Mouse (Mus musculus): ENCODE data around the gene Wnt3.

Gene Wnt3

DNA sequence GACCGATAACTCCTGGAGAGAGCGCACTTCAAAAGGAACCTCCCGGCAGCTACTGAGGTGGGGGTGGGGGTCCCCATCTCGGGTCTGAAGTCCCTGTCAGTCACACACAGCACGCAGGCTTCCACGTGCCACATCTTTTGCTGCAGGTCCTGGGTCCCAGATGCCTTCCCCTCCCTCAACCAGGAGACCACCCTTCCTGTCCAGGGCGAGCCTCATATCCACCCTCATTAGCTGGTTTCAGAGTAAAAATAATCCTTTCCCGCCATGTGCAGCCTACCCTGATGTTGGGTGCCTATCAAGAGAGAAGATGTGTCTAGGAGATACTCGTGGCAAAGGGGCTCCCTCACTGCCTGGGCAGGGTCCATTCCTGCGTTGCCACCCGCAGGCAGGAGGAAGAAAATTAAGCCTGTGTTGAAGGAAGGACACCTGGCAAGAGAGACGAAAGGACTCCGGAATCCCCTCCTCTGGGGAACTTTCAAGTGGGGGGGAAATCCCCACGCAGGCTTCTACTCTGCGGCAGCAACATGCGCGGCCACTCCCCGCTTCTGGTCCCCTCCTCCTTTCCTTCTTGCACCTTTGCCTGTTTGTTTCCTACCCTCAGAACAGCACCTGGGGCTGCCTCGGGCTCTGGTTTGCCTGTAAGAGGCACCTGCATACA lies 2.7 kb upstream of the Wnt3 start:
- in situ Hi-C loops (cut with MboI, MseI): loop anchor here in 1 of 2 experiments (25.0 kb wide), 1 partner anchor 141 kb away; no protein-coding TSS in a partner anchor

GRCm38 (mm10) chr11:103772505-103773386 lies 1.2 kb upstream of the Wnt3 start:
- in situ Hi-C loops (cut with MboI, MseI): loop anchor here in 1 of 2 experiments (25.0 kb wide), 1 partner anchor 140 kb away; no protein-coding TSS in a partner anchor

DNA sequence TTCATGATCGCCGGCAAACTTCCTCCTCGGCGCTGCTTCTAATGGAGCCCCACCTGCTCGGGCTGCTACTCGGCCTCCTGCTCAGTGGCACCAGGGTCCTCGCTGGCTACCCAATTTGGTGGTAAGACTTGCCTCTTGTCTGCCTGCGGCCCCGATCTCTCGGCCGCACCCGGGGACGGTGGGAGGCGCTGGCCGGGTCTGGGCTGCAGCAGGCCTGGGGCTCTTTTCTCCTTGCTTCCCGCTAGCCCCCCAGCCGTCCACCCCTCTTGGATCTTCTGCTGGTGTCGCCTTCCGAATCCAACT lies 229 bp downstream of the Wnt3 start:
- in situ Hi-C loops (cut with MboI, MseI): loop anchor here in 1 of 2 experiments (25.0 kb wide), 1 partner anchor 138 kb away; no protein-coding TSS in a partner anchor

- in situ Hi-C loops (cut with MboI, MseI): no loop called here
These were observed 6.2 kb downstream of the Wnt3 start for GRCm38 (mm10) chr11:103780152-103780551.

- in situ Hi-C loops (cut with MboI, MseI): no loop called here
These were observed 16.0 kb downstream of the Wnt3 start for GRCm38 (mm10) chr11:103789951-103790350.

DNA sequence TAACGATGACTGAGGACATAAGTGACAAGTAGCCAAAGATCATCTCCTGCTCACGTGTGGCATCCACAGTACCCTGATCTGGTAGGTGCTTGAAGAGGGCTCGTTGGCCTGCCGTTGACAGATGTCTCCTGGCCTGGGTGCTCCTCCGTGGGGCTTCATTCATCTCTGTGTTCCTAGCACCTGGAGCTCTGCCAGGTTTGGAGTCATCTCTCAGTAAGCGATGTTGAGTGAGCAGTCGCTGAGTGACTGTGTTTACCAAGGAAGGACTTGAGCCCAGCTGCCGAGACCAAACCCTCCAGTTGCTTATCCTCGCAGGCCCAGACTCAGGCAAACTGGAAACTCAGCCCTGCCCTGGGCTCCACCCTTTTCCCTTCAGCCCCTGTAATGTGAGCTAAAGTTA lies 27.2 kb downstream of the Wnt3 start:
- in situ Hi-C loops (cut with MboI, MseI): loop anchor here (10.0 to 25.0 kb wide), 2 partner anchors 726 to 1939 kb away; no protein-coding TSS in a partner anchor

- in situ Hi-C loops (cut with MboI, MseI): loop anchor here (10.0 to 25.0 kb wide), 2 partner anchors 729 to 1942 kb away; no protein-coding TSS in a partner anchor
These were observed 30.2 kb downstream of the Wnt3 start for GRCm38 (mm10) chr11:103804126-103804525.

DNA sequence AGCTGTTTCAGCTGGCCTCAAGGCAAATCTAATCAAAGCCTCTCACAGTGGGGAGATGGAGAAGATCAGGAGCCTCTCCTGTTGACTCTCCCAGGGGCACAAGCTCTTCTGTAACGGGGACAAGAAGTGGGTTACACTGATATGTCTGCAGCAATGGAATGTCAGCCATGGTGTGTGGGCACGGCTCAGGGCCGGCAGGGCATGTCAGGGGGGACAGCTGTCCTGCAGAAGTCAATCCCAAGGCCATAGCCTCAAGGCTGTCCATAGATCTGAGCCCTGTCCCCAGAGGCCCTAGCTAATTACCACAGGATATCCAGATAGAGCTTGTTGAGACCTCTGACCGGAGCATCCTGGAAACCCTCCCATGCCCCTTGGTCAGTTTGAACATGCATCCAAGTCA lies 30.9 kb downstream of the Wnt3 start:
- in situ Hi-C loops (cut with MboI, MseI): loop anchor here (10.0 to 25.0 kb wide), 2 partner anchors 730 to 1943 kb away; no protein-coding TSS in a partner anchor

GRCm38 (mm10) chr11:103807966-103808365 lies 34.0 kb downstream of the Wnt3 start:
- in situ Hi-C loops (cut with MboI, MseI): loop anchor here (10.0 to 25.0 kb wide), 2 partner anchors 733 to 1946 kb away; no protein-coding TSS in a partner anchor

DNA sequence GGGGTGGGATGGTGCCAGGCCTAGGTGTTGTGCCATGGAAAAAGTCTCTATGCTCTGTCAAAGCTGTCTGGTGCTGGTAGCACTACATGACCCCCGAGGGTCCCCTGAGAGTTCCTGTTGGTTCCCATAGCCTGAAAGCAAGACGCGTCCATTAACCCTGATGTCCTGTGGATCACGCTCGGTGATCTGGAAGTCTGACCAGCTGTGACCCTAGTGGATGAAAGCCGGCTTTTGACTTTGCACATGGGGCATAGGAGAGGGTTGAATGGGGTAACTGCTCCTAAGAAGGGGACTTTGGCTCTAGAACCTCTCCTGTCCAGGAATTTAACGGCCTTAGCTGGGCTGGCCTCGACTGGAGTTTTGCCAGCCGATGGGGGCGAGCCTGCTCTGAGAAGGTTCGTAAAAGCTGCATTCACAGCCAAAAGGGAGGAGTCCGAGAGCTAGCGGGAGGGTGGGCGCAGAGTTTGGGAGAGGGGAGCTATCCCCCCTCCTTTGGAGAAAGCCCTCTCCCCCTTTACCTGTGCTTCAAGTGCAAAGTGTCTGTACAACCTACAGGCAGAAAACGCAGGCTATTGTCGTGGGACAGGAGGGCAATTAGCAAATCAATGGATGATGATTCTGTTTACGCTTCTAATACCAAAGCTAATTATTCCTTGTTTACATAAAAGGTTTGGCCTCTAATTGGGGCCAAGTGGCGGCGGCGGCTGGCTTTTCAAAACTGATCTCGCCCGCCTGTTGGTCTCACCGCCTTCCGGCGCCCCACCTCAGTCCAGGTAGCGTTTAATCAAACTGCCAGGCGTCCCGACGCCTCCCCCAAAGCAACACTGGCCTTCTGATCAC lies 35.0 kb downstream of the Wnt3 start:
- in situ Hi-C loops (cut with MboI, MseI): loop anchor here (10.0 to 25.0 kb wide), 2 partner anchors 734 to 1947 kb away; no protein-coding TSS in a partner anchor

DNA sequence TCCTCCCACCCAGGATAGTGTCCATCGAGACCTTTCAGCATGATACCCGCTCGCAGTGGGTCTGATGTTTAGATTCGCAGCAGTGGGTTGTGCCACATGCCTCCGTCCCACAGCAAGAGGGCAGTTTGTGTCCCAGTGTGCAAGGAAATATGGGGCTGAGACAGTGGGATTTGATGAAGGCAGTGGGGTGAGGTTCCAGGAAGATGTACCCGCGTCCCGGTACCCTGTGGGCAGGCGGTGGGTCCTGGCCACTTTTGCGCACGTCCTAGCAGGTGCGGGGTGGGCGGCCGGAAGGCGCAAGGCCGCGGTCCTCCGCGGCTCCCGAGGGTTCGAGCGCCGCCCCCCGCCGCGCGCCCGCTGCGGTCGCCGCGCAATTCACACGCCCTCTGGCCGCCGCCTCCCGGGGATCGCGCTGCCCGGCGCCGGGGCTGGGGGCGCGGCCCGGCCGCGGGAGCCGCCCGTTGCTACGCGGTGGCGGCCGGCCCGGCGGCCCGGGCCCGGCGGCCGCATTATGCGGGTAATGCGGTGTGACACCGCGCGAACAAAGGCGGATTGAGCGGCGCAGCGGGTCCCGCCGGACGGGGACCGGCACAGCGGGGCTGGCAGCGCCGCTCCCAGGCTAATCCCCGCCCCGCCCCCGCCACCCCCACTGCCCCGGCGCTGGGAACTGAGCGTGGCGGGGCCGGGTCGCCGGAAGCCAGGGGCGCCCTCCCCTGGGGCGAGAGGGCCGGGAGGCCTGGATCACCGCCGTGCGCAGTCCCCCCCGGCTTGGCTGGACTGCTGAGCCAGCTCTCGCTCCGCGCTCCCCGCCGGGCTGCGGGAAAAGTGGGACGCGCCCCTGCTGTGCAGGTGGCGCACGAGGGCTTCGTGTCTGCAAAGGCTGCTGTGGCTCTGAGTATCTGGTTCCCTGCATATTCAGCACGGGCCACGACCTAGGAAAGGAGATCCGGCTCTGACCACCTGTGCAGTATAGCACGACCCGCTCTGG lies 36.0 kb downstream of the Wnt3 start:
- in situ Hi-C loops (cut with MboI, MseI): loop anchor here (10.0 to 25.0 kb wide), 2 partner anchors 735 to 1948 kb away; no protein-coding TSS in a partner anchor

DNA sequence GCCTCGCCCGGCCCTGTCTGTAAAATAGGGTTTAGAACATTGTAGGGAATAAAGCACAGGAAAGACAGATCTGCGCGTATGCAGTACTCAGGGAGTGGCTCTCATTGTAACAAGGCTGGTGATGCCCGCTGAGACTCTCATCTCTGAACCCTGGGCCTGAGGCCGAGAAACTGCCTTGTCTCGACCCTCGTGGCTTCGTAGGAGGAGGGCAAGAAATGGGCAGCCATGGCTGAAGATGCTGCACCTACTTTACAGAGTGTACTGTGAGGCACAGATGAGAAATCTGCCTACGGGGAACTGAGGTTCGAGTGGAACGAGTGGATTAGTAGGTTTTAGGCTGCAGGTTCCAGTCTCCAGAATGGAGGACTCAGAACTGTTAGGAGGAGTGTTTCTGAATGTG lies 36.7 kb downstream of the Wnt3 start:
- in situ Hi-C loops (cut with MboI, MseI): loop anchor here in 1 of 2 experiments (25.0 kb wide), 1 partner anchor 1948 kb away; no protein-coding TSS in a partner anchor

DNA sequence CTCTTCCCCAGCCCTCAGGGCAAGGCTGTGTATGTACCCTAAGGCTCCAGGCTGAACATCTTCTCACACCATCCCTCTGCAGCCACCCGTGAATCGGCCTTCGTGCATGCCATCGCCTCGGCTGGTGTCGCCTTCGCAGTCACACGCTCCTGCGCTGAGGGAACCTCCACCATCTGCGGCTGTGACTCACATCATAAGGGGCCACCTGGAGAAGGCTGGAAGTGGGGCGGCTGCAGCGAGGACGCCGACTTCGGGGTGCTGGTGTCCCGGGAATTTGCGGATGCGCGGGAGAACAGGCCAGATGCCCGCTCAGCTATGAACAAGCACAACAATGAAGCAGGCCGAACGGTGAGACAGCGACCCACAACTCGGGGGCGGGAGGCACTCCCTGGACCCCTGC lies 37.3 kb downstream of the Wnt3 start:
- in situ Hi-C loops (cut with MboI, MseI): loop anchor here in 1 of 2 experiments (25.0 kb wide), 1 partner anchor 1949 kb away; no protein-coding TSS in a partner anchor

DNA sequence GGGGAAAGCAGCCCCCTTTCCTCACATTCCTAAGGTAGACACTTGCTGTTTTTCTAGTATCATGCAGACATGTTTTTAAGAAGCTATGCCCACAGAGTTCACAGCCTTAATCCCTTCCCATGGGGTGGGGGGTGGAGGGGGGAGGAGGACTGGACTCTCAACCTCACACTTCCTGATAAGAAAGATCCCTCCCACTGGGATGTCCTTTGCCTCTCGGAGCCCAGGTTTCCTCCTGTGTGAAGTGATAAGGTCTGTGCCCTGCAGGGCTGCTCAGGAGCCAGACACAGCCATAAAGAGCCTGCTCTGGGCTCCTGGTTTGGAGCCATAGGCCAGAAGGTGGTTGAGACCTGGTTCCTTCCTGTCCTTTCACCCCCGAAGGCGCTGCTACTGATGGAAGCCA lies 40.9 kb downstream of the Wnt3 start:
- in situ Hi-C loops (cut with MboI, MseI): loop anchor here in 1 of 2 experiments (25.0 kb wide), 1 partner anchor 1953 kb away; no protein-coding TSS in a partner anchor

GRCm38 (mm10) chr11:103815986-103816385 lies 42.0 kb downstream of the Wnt3 start:
- in situ Hi-C loops (cut with MboI, MseI): loop anchor here in 1 of 2 experiments (25.0 kb wide), 1 partner anchor 1954 kb away; no protein-coding TSS in a partner anchor

DNA sequence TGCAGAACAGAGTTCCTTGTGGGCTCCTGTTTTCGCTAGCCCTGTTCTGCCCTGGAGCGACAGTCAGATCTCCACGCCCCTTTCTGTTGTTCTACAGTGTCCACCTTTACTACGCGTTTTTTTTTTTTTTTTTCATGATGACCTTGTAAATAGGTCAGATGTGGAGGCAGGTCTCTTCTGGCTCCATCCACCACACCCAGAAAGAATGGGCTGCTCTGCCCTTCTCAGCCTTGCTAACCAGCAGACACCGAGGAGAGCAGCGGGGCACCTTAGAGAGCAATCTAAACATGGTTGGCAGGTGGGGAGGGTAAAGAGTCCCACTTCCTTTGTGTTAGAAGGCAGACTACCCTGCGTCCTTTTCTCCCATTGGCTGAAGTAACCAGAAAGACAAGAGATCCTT lies 42.8 kb downstream of the Wnt3 start:
- in situ Hi-C loops (cut with MboI, MseI): loop anchor here in 1 of 2 experiments (25.0 kb wide), 1 partner anchor 1954 kb away; no protein-coding TSS in a partner anchor

DNA sequence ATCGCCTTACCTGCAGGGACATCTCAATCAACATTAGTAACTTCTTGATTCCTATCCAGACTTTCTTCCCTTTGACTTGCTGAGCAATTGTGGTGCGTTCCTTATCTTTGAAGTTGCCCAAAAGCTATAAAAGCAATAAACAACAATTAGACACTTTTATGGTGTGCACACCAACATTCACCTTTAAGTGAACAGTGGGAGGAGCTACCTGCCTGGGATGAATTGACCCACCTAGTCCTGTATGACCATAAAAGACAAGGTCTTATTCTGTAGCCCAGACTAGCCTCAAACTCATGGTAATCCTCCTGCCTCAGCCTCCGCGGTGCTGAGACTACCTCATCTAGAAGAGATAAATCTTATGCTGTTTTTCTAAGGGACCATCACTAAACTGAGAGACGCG lies 53.3 kb downstream of the Wnt3 start:
- in situ Hi-C loops (cut with MboI, MseI): no loop called here

DNA sequence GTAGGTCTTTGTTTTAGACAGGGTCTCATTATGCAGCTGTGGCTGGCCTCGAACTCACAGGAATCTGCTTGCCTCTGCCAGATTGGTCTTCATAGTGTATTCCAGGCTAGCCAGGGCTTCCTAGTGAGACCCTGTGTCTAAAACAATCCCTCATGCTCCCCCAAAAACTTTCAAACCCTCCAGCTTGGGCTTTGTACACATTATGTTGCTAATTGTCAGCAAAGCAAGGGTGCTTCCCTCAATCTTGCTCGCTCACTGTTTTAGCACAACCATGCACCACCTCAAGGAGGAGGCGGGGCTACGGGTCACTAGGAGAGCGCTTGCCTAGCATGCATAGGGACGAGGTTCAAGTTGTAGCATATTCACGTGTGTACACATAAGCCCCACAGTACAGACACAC lies 54.9 kb downstream of the Wnt3 start:
- in situ Hi-C loops (cut with MboI, MseI): no loop called here

DNA sequence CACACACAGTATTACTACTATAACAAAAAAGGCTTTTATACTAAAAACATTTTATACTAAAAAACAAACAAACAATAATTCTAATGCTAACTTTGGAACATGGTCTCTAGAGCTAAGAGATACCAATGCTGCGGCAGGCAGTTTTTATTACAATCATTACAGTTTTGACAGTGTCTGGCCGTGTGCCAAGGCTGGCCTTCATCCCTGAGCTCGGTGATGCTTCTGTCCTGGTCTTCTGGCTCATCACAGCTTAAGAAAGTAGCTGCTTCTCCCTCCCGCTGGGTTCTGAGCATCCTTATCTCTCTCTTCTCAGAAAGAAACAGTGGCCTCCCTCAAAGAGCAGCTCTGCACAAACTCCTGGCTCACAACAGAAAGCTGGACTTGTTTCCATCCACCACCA lies 56.0 kb downstream of the Wnt3 start:
- in situ Hi-C loops (cut with MboI, MseI): no loop called here

DNA sequence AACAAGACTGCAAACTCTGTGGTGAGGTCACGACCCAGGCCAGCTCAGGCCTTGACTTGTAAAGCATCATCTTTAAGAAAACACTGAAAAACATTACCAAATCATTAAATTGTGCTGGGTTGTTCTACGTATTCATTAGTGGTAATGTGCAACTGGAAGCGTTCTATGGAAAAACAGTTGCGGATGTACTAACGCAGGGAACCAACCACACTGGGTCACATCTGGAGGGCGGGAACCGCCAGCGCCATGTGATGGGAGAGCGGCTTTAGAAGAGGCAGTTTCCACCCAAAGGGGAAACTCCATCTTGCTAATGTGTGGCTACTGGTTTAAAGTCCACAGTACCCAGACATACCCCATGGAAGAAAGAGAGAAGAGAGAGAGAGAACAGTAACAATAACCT lies 56.5 kb downstream of the Wnt3 start:
- in situ Hi-C loops (cut with MboI, MseI): no loop called here

All from T-helper 17 cell (primary cell).